Mouse (Mus musculus): ENCODE results near the gene Gm17334. TPM values are rescaled to one million over a fixed set of nuclear protein-coding genes. Genes with fewer than 3 reads are reported as not detected.
A peak's percentile ranks its signal among the peaks of the same experiment; 100 is the strongest.

The Gm17334 gene
- polyA plus RNA-seq, 1 experiment from 2014 or later = not detected

- no peak overlapping the region for H3K4me3 ChIP-seq
- H3K9me3 ChIP-seq = no peaks in the 10 kb centered on the region
- no peaks in the 10 kb centered on the region for H3K36me3 ChIP-seq (replicated peaks)
- peaks cover 4% of the 10 kb centered on the region; the same call in 1 of the 2 replicates for H3K4me1 ChIP-seq
- WGBS = 48% methylated on average over 5 of the region's 5 CpGs
- DNase-seq (ENCODE audit: extremely low spot score, low spot score) = no peak
- H3K27ac ChIP-seq = no peak overlapping the region
- H3K27me3 ChIP-seq (ENCODE audit: poor library complexity, severe bottlenecking) = no peaks in the 10 kb centered on the region
These were observed 36.4 kb upstream of the Gm17334 start for GRCm38 (mm10) chr11:53809354-53809753.

- Histone ChIP-seq H3K27ac (no peak overlapping the region), H3K4me3 (no peak overlapping the region), H3K27me3 (ENCODE audit: poor library complexity, severe bottlenecking) (no peaks in the 10 kb centered on the region), H3K36me3 (replicated peaks) (no peaks in the 10 kb centered on the region), H3K9me3 (no peaks in the 10 kb centered on the region), H3K4me1 (peaks cover 4% of the 10 kb centered on the region; the same call in 1 of the 2 replicates)
- 80% methylated on average over 9 of the region's 9 CpGs for WGBS
- DNase-seq (ENCODE audit: extremely low spot score, low spot score) = no peak
These were observed 32.8 kb upstream of the Gm17334 start for GRCm38 (mm10) chr11:53805786-53806185.

GRCm38 (mm10) chr11:53804569-53805344 lies 31.8 kb upstream of the Gm17334 start:
- Histone ChIP-seq H3K4me1 (no peaks in the 10 kb centered on the region), H3K36me3 (replicated peaks) (no peaks in the 10 kb centered on the region), H3K27ac (no peak overlapping the region), H3K4me3 (no peak overlapping the region), H3K9me3 (no peaks in the 10 kb centered on the region), H3K27me3 (ENCODE audit: poor library complexity, severe bottlenecking) (no peaks in the 10 kb centered on the region)
- DNase-seq (ENCODE audit: extremely low spot score, low spot score) = no peak
- WGBS = 85% methylated on average over 14 of the region's 14 CpGs

GRCm38 (mm10) chr11:53803494-53803893 lies 30.5 kb upstream of the Gm17334 start:
- Histone ChIP-seq H3K9me3 (no peaks in the 10 kb centered on the region), H3K27ac (no peak overlapping the region), H3K4me1 (no peaks in the 10 kb centered on the region), H3K4me3 (no peak overlapping the region), H3K27me3 (ENCODE audit: poor library complexity, severe bottlenecking) (no peaks in the 10 kb centered on the region), H3K36me3 (replicated peaks) (no peaks in the 10 kb centered on the region)
- 88% methylated on average over 6 of the region's 6 CpGs for WGBS
- no peak for DNase-seq (ENCODE audit: extremely low spot score, low spot score)

GRCm38 (mm10) chr11:53803093-53803492 lies 30.1 kb upstream of the Gm17334 start:
- Histone ChIP-seq H3K27ac (no peak overlapping the region), H3K36me3 (replicated peaks) (no peaks in the 10 kb centered on the region), H3K9me3 (no peaks in the 10 kb centered on the region), H3K4me3 (no peak overlapping the region), H3K4me1 (no peaks in the 10 kb centered on the region), H3K27me3 (ENCODE audit: poor library complexity, severe bottlenecking) (no peaks in the 10 kb centered on the region)
- no peak for DNase-seq (ENCODE audit: extremely low spot score, low spot score)
- 88% methylated on average over 12 of the region's 12 CpGs for WGBS

GRCm38 (mm10) chr11:53800975-53801374 lies 28.0 kb upstream of the Gm17334 start:
- Histone ChIP-seq H3K4me3 (no peak overlapping the region), H3K4me1 (peaks cover 6% of the 10 kb centered on the region; the same call in 1 of the 2 replicates), H3K9me3 (no peaks in the 10 kb centered on the region), H3K27me3 (ENCODE audit: poor library complexity, severe bottlenecking) (no peaks in the 10 kb centered on the region), H3K27ac (no peak overlapping the region), H3K36me3 (replicated peaks) (no peaks in the 10 kb centered on the region)
- WGBS = 90% methylated on average over 5 of the region's 5 CpGs
- DNase-seq (ENCODE audit: extremely low spot score, low spot score) = no peak

- Histone ChIP-seq H3K27me3 (ENCODE audit: poor library complexity, severe bottlenecking) (no peaks in the 10 kb centered on the region), H3K4me1 (peaks cover 14% of the 10 kb centered on the region), H3K36me3 (replicated peaks) (no peaks in the 10 kb centered on the region), H3K9me3 (no peaks in the 10 kb centered on the region), H3K27ac (no peak overlapping the region), H3K4me3 (no peak overlapping the region)
- DNase-seq (ENCODE audit: extremely low spot score, low spot score) = no peak
- 67% methylated on average over 4 of the region's 4 CpGs for WGBS
These were observed 27.0 kb upstream of the Gm17334 start for GRCm38 (mm10) chr11:53800036-53800435.

GRCm38 (mm10) chr11:53798041-53798711 lies 25.2 kb upstream of the Gm17334 start:
- Histone ChIP-seq H3K9me3 (no peaks in the 10 kb centered on the region), H3K4me1 (peaks cover 21% of the 10 kb centered on the region), H3K4me3 (no peak overlapping the region), H3K36me3 (replicated peaks) (no peaks in the 10 kb centered on the region), H3K27ac (no peak overlapping the region), H3K27me3 (ENCODE audit: poor library complexity, severe bottlenecking) (no peaks in the 10 kb centered on the region)
- DNase-seq (ENCODE audit: extremely low spot score, low spot score) = no peak
- WGBS = 91% methylated on average over 10 of the region's 10 CpGs

- WGBS = 59% methylated on average over 6 of the region's 6 CpGs
- no peak overlapping the region for H3K4me3 ChIP-seq
- peaks cover 21% of the 10 kb centered on the region for H3K4me1 ChIP-seq
- H3K36me3 ChIP-seq (replicated peaks) = no peaks in the 10 kb centered on the region
- no peaks in the 10 kb centered on the region for H3K27me3 ChIP-seq (ENCODE audit: poor library complexity, severe bottlenecking)
- DNase-seq (ENCODE audit: extremely low spot score, low spot score) = no peak
- no peaks in the 10 kb centered on the region for H3K9me3 ChIP-seq
- no peak overlapping the region for H3K27ac ChIP-seq
These were observed 24.5 kb upstream of the Gm17334 start for GRCm38 (mm10) chr11:53797386-53797920.

GRCm38 (mm10) chr11:53796409-53797151 lies 23.6 kb upstream of the Gm17334 start:
- WGBS = 74% methylated on average over 12 of the region's 12 CpGs
- DNase-seq (ENCODE audit: extremely low spot score, low spot score) = no peak
- no peak overlapping the region for H3K27ac ChIP-seq

GRCm38 (mm10) chr11:53795813-53796212 lies 22.8 kb upstream of the Gm17334 start:
- Histone ChIP-seq H3K27ac (no peak overlapping the region), H3K9me3 (no peaks in the 10 kb centered on the region), H3K27me3 (ENCODE audit: poor library complexity, severe bottlenecking) (no peaks in the 10 kb centered on the region), H3K4me1 (peaks cover 21% of the 10 kb centered on the region), H3K36me3 (replicated peaks) (no peaks in the 10 kb centered on the region), H3K4me3 (no peak overlapping the region)
- WGBS = 88% methylated on average over 8 of the region's 8 CpGs
- no peak for DNase-seq (ENCODE audit: extremely low spot score, low spot score)

More at GRCm38 (mm10) chr11:53796409-53797151, 23.6 kb upstream of the Gm17334 start:
- Histone ChIP-seq H3K4me1 (peaks cover 21% of the 10 kb centered on the region), H3K4me3 (no peak overlapping the region), H3K9me3 (no peaks in the 10 kb centered on the region), H3K36me3 (replicated peaks) (no peaks in the 10 kb centered on the region), H3K27me3 (ENCODE audit: poor library complexity, severe bottlenecking) (no peaks in the 10 kb centered on the region)

- no peaks in the 10 kb centered on the region for H3K27me3 ChIP-seq (ENCODE audit: poor library complexity, severe bottlenecking)
- DNase-seq (ENCODE audit: extremely low spot score, low spot score) = no peak
- WGBS = 81% methylated on average over 25 of the region's 25 CpGs
- H3K27ac ChIP-seq = peak overlapping the region; percentile 27
- H3K4me3 ChIP-seq = no peak overlapping the region
- peaks cover 21% of the 10 kb centered on the region for H3K4me1 ChIP-seq
- H3K9me3 ChIP-seq = peaks cover 4% of the 10 kb centered on the region; the same call in 1 of the 2 replicates
- no peaks in the 10 kb centered on the region for H3K36me3 ChIP-seq (replicated peaks)
These were observed 21.9 kb upstream of the Gm17334 start for GRCm38 (mm10) chr11:53794671-53795557.

All from forebrain, embryonic 10.5 days (tissue).